Mouse (Mus musculus) lung, adult 2 months (tissue): ENCODE results near the gene Usp46.

Experiments used
- CTCF ChIP-seq: fragments of 200-500 bp; IDR thresholded peaks from 2 replicates; pipeline ENCODE4 v1.5.1; 2011; ENCODE audit warnings: mild to moderate bottlenecking, low read length, control low read depth; ENCODE audit not compliant: insufficient read depth
- POLR2A ChIP-seq: fragments of 200-500 bp; IDR thresholded peaks from 2 replicates; pipeline ENCODE4 v1.6.1; 2011; ENCODE audit warnings: low read depth, mild to moderate bottlenecking, control low read depth, low read length, borderline replicate concordance; ENCODE audit errors: extremely low read depth

GRCm38 (mm10) chr5:74044591-74044990 is 23.6 kb downstream of the Usp46 start:
- no peak for TF ChIP-seq CTCF
- TF ChIP-seq POLR2A = no peak
